In genomic region chr5:114541656-114542445, GRCm38 (mm10) we compare ENCODE assay signal across 14 mouse cellular contexts. TPM values are rescaled to one million over a fixed set of nuclear protein-coding genes. Genes with fewer than 3 reads are reported as not detected.
DNase-seq lines count a peak whose midpoint lies in the region; ATAC-seq and TF ChIP-seq lines count a peak whose summit lies in the region.
"Had no signal": no experiment of that assay in that cellular context is flagged by ENCODE, and none has a peak within 500 bp of the region (broad histone marks: within the 10 kb centered on the region; RNA-seq: fewer than 3 reads in every experiment).

No protein-coding gene starts in this region.

- no peaks in the 10 kb centered on the region for H3K4me1 ChIP-seq in liver, postnatal 0 days (ENCODE audit: insufficient read depth)
- no peaks in the 10 kb centered on the region for H3K4me1 ChIP-seq in liver, embryonic 12.5 days
- peaks cover 39% of the 10 kb centered on the region for H3K4me1 ChIP-seq in heart, embryonic 10.5 days
- peaks cover 48% of the 10 kb centered on the region for H3K4me1 ChIP-seq in limb, embryonic 12.5 days (replicated peaks)
- H3K4me1 ChIP-seq in forebrain, embryonic 10.5 days, result peaks cover 41% of the 10 kb centered on the region

- no peak for TF ChIP-seq CTCF in liver, postnatal 0 days (IDR thresholded peaks at IDR 0.05; ENCODE audit: low read depth)

- 45% methylated on average over 15 of the region's 15 CpGs for WGBS in liver, postnatal 0 days (ENCODE audit: insufficient replicate concordance)
- WGBS in liver, embryonic 12.5 days (ENCODE audit: insufficient replicate concordance), result 41% methylated on average over 15 of the region's 15 CpGs
- WGBS in heart, embryonic 10.5 days, result 36% methylated on average over 15 of the region's 15 CpGs
- 25% methylated on average over 15 of the region's 15 CpGs for WGBS in limb, embryonic 12.5 days
- WGBS in forebrain, embryonic 10.5 days, result 40% methylated on average over 15 of the region's 15 CpGs

- peaks cover 12% of the 10 kb centered on the region for H3K27me3 ChIP-seq in liver, postnatal 0 days (ENCODE audit: insufficient read depth, low read length)
- peaks cover 48% of the 10 kb centered on the region for H3K27me3 ChIP-seq in liver, embryonic 12.5 days (replicated peaks)
- peaks cover 30% of the 10 kb centered on the region for H3K27me3 ChIP-seq in heart, embryonic 10.5 days (ENCODE audit: insufficient read depth, poor library complexity, severe bottlenecking)
- H3K27me3 ChIP-seq in limb, embryonic 12.5 days, result peaks cover 13% of the 10 kb centered on the region
- H3K27me3 ChIP-seq in forebrain, embryonic 10.5 days (ENCODE audit: poor library complexity, severe bottlenecking), result peaks cover 59% of the 10 kb centered on the region

- DNase-seq in liver, postnatal 0 days, result no peak
- DNase-seq in ZHBTc4 (ENCODE audit: low read depth, low spot score), result peak; percentile 95
- DNase-seq in heart, embryonic 10.5 days (ENCODE audit: low spot score), result no peak
- DNase-seq in urinary bladder, adult 18-20 months (ENCODE audit: low spot score in 2 of 2), result no peak
- DNase-seq in forebrain, embryonic 10.5 days (ENCODE audit: extremely low spot score, low spot score), result no peak
- no peak for DNase-seq in frontal cortex, postnatal 14 days (ENCODE audit: low spot score in 2 of 2)
- DNase-seq: cerebellum, postnatal 36 days; gastrocnemius, postnatal 36 days; liver; lung, postnatal 4 days; right cerebral cortex, postnatal 25 days had no signal

- no peaks in the 10 kb centered on the region for H3K36me3 ChIP-seq in liver, postnatal 0 days (replicated peaks; ENCODE audit: insufficient read depth, low read length)
- H3K36me3 ChIP-seq in liver, embryonic 12.5 days, result no peaks in the 10 kb centered on the region
- no peaks in the 10 kb centered on the region for H3K36me3 ChIP-seq in heart, embryonic 10.5 days
- H3K36me3 ChIP-seq in limb, embryonic 12.5 days, result no peaks in the 10 kb centered on the region
- H3K36me3 ChIP-seq in forebrain, embryonic 10.5 days (replicated peaks), result no peaks in the 10 kb centered on the region
- H3K36me3 ChIP-seq: kidney, embryonic 15.5 days had no signal

- no peak for TF ChIP-seq EP300 in liver, postnatal 0 days (IDR thresholded peaks at IDR 0.05; ENCODE audit: low read depth)

- no peak overlapping the region for H3K4me2 ChIP-seq in liver, postnatal 0 days (ENCODE audit: low read depth, low read length)
- H3K4me2 ChIP-seq in liver, embryonic 12.5 days, result no peak overlapping the region
- no peak overlapping the region for H3K4me2 ChIP-seq in limb, embryonic 12.5 days
- H3K4me2 ChIP-seq: kidney, embryonic 15.5 days had no signal

- no peak overlapping the region for H3K9ac ChIP-seq in liver, postnatal 0 days (replicated peaks)
- no peak overlapping the region for H3K9ac ChIP-seq in liver, embryonic 12.5 days
- H3K9ac ChIP-seq in limb, embryonic 12.5 days (replicated peaks), result no peak overlapping the region
- H3K9ac ChIP-seq: kidney, embryonic 15.5 days had no signal

- H3K4me3 ChIP-seq in liver, postnatal 0 days (ENCODE audit: low read depth, low read length), result no peak overlapping the region
- no peak overlapping the region for H3K4me3 ChIP-seq in liver, embryonic 12.5 days
- 0 out of 2 replicates have a peak overlapping the region, but pooled peaks have one; percentile 5 for H3K4me3 ChIP-seq in heart, embryonic 10.5 days
- no peak overlapping the region for H3K4me3 ChIP-seq in limb, embryonic 12.5 days (replicated peaks)
- H3K4me3 ChIP-seq in forebrain, embryonic 10.5 days, result no peak overlapping the region
- H3K4me3 ChIP-seq: kidney, embryonic 15.5 days had no signal

- H3K27ac ChIP-seq in liver, postnatal 0 days (ENCODE audit: low read depth), result no peak overlapping the region
- no peak overlapping the region for H3K27ac ChIP-seq in liver, embryonic 12.5 days
- H3K27ac ChIP-seq in heart, embryonic 10.5 days, result peak overlapping the region; percentile 42
- peak overlapping the region; percentile 69 for H3K27ac ChIP-seq in limb, embryonic 12.5 days
- H3K27ac ChIP-seq in forebrain, embryonic 10.5 days, result no peak overlapping the region; the same call in 1 of the 2 replicates
- H3K27ac ChIP-seq: kidney, embryonic 15.5 days had no signal

- H3K9me3 ChIP-seq in liver, postnatal 0 days (ENCODE audit: low read length), result no peaks in the 10 kb centered on the region
- 0 out of 2 replicates have a peak, but pooled peaks cover 5% of the 10 kb centered on the region for H3K9me3 ChIP-seq in liver, embryonic 12.5 days (replicated peaks)
- no peaks in the 10 kb centered on the region for H3K9me3 ChIP-seq in heart, embryonic 10.5 days
- peaks cover 10% of the 10 kb centered on the region for H3K9me3 ChIP-seq in limb, embryonic 12.5 days
- H3K9me3 ChIP-seq in forebrain, embryonic 10.5 days, result peaks cover 12% of the 10 kb centered on the region
- H3K9me3 ChIP-seq: kidney, embryonic 15.5 days had no signal

- peak; percentile 69 for ATAC-seq in liver, postnatal 0 days
- ATAC-seq in liver, embryonic 12.5 days, result no peak
- ATAC-seq in limb, embryonic 12.5 days (ENCODE audit: insufficient number of reproducible peaks, insufficient read depth, low FRiP score, low TSS enrichment, low read depth), result no peak

RNA-seq across cellular contexts. Expression of gene Fam222a, which starts 26.0 kb away (rescaled TPM):
- polyA plus RNA-seq in liver, postnatal 0 days (2015; fragmentation: Nextera tagmentation; extraction: Ambion mirVana), result 0.80 and 1.8 TPM in 2 replicates
- polyA plus RNA-seq in liver, embryonic 12.5 days (2016; fragmentation: Nextera tagmentation; extraction: Ambion mirVana), result 1.3 and 1.4 TPM in 2 replicates
- polyA plus RNA-seq in heart, embryonic 10.5 days (2016; fragmentation: Nextera tagmentation; extraction: Ambion mirVana), result 0.60 and 1.5 TPM in 2 replicates
- polyA plus RNA-seq in limb, embryonic 12.5 days (2016; fragmentation: Nextera tagmentation; extraction: Ambion mirVana), result 1.7 and 2.1 TPM in 2 replicates
- polyA plus RNA-seq in forebrain, embryonic 10.5 days (2016; fragmentation: Nextera tagmentation; extraction: Ambion mirVana), result 3.9 and 4.1 TPM in 2 replicates

Comparison
In these comparisons a context has a peak if more than half of its experiments do, and no peak if none do; other contexts are left out.
1. H3K27ac ChIP-seq: peak in heart, embryonic 10.5 days (single experiment) and limb, embryonic 12.5 days (single experiment); none in liver, postnatal 0 days (single experiment), liver, embryonic 12.5 days (single experiment) and forebrain, embryonic 10.5 days (single experiment).